ENCODE assay signal across 23 mouse cellular contexts in genomic region chr19:44770268-44771050, GRCm38 (mm10). TPM values are rescaled to one million over a fixed set of nuclear protein-coding genes. Genes with fewer than 3 reads are reported as not detected.
DNase-seq lines count a peak whose midpoint lies in the region; ATAC-seq and TF ChIP-seq lines count a peak whose summit lies in the region.
"Had no signal": no experiment of that assay in that cellular context is flagged by ENCODE, and none has a peak within 500 bp of the region (broad histone marks: within the 10 kb centered on the region; RNA-seq: fewer than 3 reads in every experiment).

No protein-coding gene starts in this region.

- no peaks in the 10 kb centered on the region for H3K9me3 ChIP-seq in kidney, embryonic 15.5 days (replicated peaks)
- no peaks in the 10 kb centered on the region for H3K9me3 ChIP-seq in CH12.LX (replicated peaks; ENCODE audit: low read length)
- H3K9me3 ChIP-seq: embryonic facial prominence, embryonic 15.5 days; forebrain, embryonic 15.5 days; heart, embryonic 12.5 days; hindbrain, embryonic 15.5 days had no signal

- no peak overlapping the region for H3K9ac ChIP-seq in kidney, embryonic 15.5 days
- no peak overlapping the region for H3K9ac ChIP-seq in CH12.LX (ENCODE audit: insufficient read depth, low read depth)
- H3K9ac ChIP-seq: embryonic facial prominence, embryonic 15.5 days; forebrain, embryonic 15.5 days; heart, embryonic 12.5 days; hindbrain, embryonic 15.5 days had no signal

- no peak overlapping the region for H3K4me3 ChIP-seq in kidney, embryonic 15.5 days (replicated peaks)
- no peak overlapping the region for H3K4me3 ChIP-seq in CH12.LX (replicated peaks in 1 of 3; ENCODE audit: low read depth in 2 of 3, low read length in 2 of 3, poor library complexity in 1 of 3)
- H3K4me3 ChIP-seq: embryonic facial prominence, embryonic 15.5 days; forebrain, embryonic 15.5 days; heart, adult 2 months; heart, embryonic 12.5 days; hindbrain, embryonic 15.5 days had no signal

- no peak for TF ChIP-seq RAD21 in CH12.LX (IDR thresholded peaks at IDR 0.05; ENCODE audit: low read depth, low read length)

- peaks cover 70% of the 10 kb centered on the region for H3K36me3 ChIP-seq in kidney, embryonic 15.5 days
- no peaks in the 10 kb centered on the region for H3K36me3 ChIP-seq in CH12.LX (replicated peaks in 1 of 2; ENCODE audit: control insufficient read depth in 1 of 2, insufficient read depth in 1 of 2, low read length in 1 of 2)
- H3K36me3 ChIP-seq: embryonic facial prominence, embryonic 15.5 days; forebrain, embryonic 15.5 days; heart, embryonic 12.5 days; hindbrain, embryonic 15.5 days had no signal

- in situ Hi-C loops in CH12.LX (cut with MboI; ENCODE audit: low pct_ligation_motif_present, low pct_unique_long_range_greater_than_20kb, low sequenced_read_pairs), result loop anchor here (25.0 kb wide), 1 partner anchor 117 kb away; no protein-coding TSS in a partner anchor

- H3K79me2 ChIP-seq in CH12.LX (replicated peaks; ENCODE audit: control insufficient read depth, extremely low read depth, insufficient read depth, poor library complexity, severe bottlenecking), result no peaks in the 10 kb centered on the region

- dilution Hi-C loops in CH12.LX (cut with MboI; ENCODE audit: extremely low pct_ligation_motif_present, extremely low pct_unique_long_range_greater_than_20kb, low sequenced_read_pairs), result no loop called here

- no peak for TF ChIP-seq POLR2A in CH12.LX (IDR thresholded peaks at IDR 0.05; ENCODE audit: low read depth, low read length)

- H3K27ac ChIP-seq in kidney, embryonic 15.5 days, result peak overlapping the region; percentile 33; the same call in 1 of the 2 replicates
- no peak overlapping the region for H3K27ac ChIP-seq in CH12.LX (ENCODE audit: insufficient read depth, low read depth)
- H3K27ac ChIP-seq: embryonic facial prominence, embryonic 15.5 days; forebrain, embryonic 15.5 days; heart, adult 2 months; hindbrain, embryonic 15.5 days had no signal

- TF ChIP-seq EP300 in CH12.LX (IDR thresholded peaks at IDR 0.05; ENCODE audit: low read length), result no peak

- TF ChIP-seq CTCF in CH12.LX (conservative IDR thresholded peaks at IDR 0.05 in 1 of 2, IDR thresholded peaks at IDR 0.05 in 1 of 2; ENCODE audit: low read depth in 2 of 2, low read length in 2 of 2), result no peak

- no peak for ATAC-seq in kidney, embryonic 15.5 days (replicated peaks; ENCODE audit: low FRiP score)
- 0 out of 2 replicates have a peak, but pooled peaks have one; percentile 25 for ATAC-seq in common myeloid progenitor, adult 5-6 weeks (replicated peaks; ENCODE audit: low read depth, poor library complexity, severe bottlenecking)
- peak; percentile 66 for ATAC-seq in megakaryocyte progenitor cell, adult 5-6 weeks (replicated peaks; ENCODE audit: poor library complexity)
- ATAC-seq: forebrain, embryonic 15.5 days had no signal

- H3K4me1 ChIP-seq in kidney, embryonic 15.5 days, result peaks cover 60% of the 10 kb centered on the region
- peaks cover 5 to 28% of the 10 kb centered on the region in 2 experiments for H3K4me1 ChIP-seq in CH12.LX (ENCODE audit: control insufficient read depth in 1 of 2, insufficient read depth in 2 of 2)
- H3K4me1 ChIP-seq: embryonic facial prominence, embryonic 15.5 days; forebrain, embryonic 15.5 days; heart, embryonic 12.5 days had no signal

- no peaks in the 10 kb centered on the region for H3K27me3 ChIP-seq in kidney, embryonic 15.5 days
- peaks cover 6% of the 10 kb centered on the region for H3K27me3 ChIP-seq in CH12.LX (replicated peaks)
- H3K27me3 ChIP-seq: hindbrain, embryonic 15.5 days had no signal

- H3K4me2 ChIP-seq in kidney, embryonic 15.5 days, result no peak overlapping the region
- H3K4me2 ChIP-seq in CH12.LX (ENCODE audit: insufficient read depth, low read depth, poor library complexity, severe bottlenecking), result peak overlapping the region; percentile 4; the same call in 1 of the 2 replicates
- H3K4me2 ChIP-seq: embryonic facial prominence, embryonic 15.5 days; forebrain, embryonic 15.5 days; heart, embryonic 12.5 days; hindbrain, embryonic 15.5 days had no signal

- WGBS in kidney, embryonic 15.5 days, result 60% methylated on average over 6 of the region's 6 CpGs

- intact Hi-C loops in left cerebral cortex, postnatal 4 days (cut with DNase I), result no loop called here

- no peak for DNase-seq in kidney, postnatal 4 days
- peak; percentile 32 for DNase-seq in CH12.LX (ENCODE audit: extremely low read depth)
- no peak for DNase-seq in urinary bladder, postnatal 10 days (ENCODE audit: low spot score)
- DNase-seq in left cerebral cortex, postnatal 4 days, result no peak
- DNase-seq: adrenal gland, adult 8-10 months; adrenal gland, postnatal 36 days; cerebellum, adult 11-12 months; cerebellum, adult 9-10 months; embryo, embryonic 11 days; gastrocnemius, postnatal 36 days; heart, adult 2 months had no signal

TF ChIP-seq in CH12.LX, 34 proteins besides CTCF, POLR2A, EP300 and RAD21:
- TF ChIP-seq TBP (conservative IDR thresholded peaks at IDR 0.05; ENCODE audit: low read depth, low read length) (no peak), MXI1 (IDR thresholded peaks at IDR 0.05; ENCODE audit: low read depth, low read length) (no peak)

RNA-seq across cellular contexts. Expression of gene Pax2, which starts 14.6 kb away (rescaled TPM):
- polyA plus RNA-seq in kidney, embryonic 15.5 days (2015; fragmentation: Nextera tagmentation; extraction: Ambion mirVana), result 34.6 and 36.9 TPM in 2 replicates
- total RNA-seq in CH12.LX (2012; rRNA removed), result not detected in 2 replicates
- total RNA-seq in CH12.LX (2014; rRNA removed), result not detected in 2 replicates
- polyA plus RNA-seq in CH12.LX (2012; ENCODE audit: insufficient read length, low read depth), result not detected in 2 replicates
- not detected in 2 replicates for total RNA-seq in common myeloid progenitor, adult 5-6 weeks (2017)
- total RNA-seq in megakaryocyte progenitor cell, adult 5-6 weeks (2015), result not detected in 2 replicates
- total RNA-seq in megakaryocyte progenitor cell, adult 5-6 weeks (2017), result not detected in 2 replicates
- under 1 TPM; 0.26 to 0.36 TPM for total RNA-seq in left cerebral cortex, postnatal 4 days (2021)
- total RNA-seq: adrenal gland, adult 8-10 months; adrenal gland, postnatal 36 days; gastrocnemius, adult 8-10 months; gastrocnemius, postnatal 36 days; heart, adult 2 months; heart, postnatal 25 days had no signal
- polyA plus RNA-seq: C2C12; heart, adult 2 months; heart, embryonic 12.5 days; heart, embryonic 16.5 days; intestine, postnatal 0 days had no signal
